Mouse (Mus musculus) right cerebral cortex, postnatal 25 days (tissue): ENCODE data around the gene Rrnad1.

Experiments
- DNase-seq: peaks from one replicate; pipeline ENCODE4 v3.0.0; 2022

Rrnad1 gene

GRCm38 (mm10) chr3:87948378-87949265 lies 18.1 kb upstream of the Rrnad1 start, which contains the start of gene Crabp2:
Gene Crabp2 (plus strand): TSS chr3:87948666.
- no peak for DNase-seq

DNA sequence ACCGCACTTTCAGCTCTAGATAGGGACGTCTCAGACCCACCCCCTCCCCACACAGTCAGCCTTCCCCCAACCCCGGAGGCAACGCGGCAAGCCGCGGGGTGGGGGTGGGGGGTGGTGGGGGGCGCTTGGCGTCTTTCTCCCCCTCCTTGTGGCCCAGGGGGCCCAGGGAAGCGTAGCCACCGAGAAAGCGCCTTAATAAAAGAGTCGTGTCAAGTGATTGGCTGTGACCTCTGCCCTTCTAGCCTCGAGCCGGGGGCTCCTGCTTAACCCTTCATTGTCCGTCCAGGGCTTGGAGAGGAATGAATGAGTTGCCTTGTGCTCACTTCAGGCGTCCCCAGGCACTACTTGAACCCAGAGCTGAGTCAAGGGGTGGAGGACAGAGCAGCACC lies 17.3 kb upstream of the Rrnad1 start:
- no peak for DNase-seq

- no peak for DNase-seq
Observed at GRCm38 (mm10) chr3:87947056-87947810, 16.7 kb upstream of the Rrnad1 start.

- no peak for DNase-seq
Observed at GRCm38 (mm10) chr3:87946541-87946860, 16.0 kb upstream of the Rrnad1 start.

DNA sequence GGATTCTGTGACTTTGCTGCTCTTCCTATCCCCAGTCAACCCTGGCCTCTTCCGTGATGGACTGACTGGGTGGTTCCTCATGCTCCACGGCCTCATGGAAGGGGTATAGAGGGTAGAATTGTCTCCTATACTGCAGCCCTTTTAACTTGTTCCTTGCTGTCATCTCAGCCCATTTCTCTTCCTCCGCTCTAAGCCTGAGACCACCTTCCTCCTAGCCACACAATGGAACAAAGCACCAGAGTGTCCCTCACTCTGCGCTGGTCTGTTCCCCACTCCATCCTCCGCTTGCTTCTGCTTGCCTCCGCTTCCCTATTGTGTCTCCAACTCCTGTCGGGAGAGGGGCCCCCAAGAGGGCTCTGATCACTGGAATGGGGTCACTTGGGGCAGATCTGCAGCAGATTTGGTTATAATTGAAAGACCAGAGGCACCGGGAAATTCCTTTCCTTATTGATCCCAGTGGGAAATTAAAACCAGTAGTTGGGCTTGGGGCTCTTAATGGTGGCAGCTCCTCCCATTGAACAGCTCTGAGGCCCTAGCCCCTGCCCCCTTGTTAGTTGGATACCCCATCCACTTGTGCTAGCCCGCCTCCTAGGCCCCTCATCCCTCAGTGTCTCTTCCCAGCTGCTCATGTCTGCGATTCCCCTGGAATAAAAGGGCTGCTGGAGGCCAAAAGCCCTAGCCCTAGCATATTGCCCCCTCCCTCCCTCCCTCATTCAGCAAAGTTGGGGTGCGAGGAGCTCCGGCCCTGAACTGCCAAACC lies 15.4 kb upstream of the Rrnad1 start:
- DNase-seq: no peak

DNA sequence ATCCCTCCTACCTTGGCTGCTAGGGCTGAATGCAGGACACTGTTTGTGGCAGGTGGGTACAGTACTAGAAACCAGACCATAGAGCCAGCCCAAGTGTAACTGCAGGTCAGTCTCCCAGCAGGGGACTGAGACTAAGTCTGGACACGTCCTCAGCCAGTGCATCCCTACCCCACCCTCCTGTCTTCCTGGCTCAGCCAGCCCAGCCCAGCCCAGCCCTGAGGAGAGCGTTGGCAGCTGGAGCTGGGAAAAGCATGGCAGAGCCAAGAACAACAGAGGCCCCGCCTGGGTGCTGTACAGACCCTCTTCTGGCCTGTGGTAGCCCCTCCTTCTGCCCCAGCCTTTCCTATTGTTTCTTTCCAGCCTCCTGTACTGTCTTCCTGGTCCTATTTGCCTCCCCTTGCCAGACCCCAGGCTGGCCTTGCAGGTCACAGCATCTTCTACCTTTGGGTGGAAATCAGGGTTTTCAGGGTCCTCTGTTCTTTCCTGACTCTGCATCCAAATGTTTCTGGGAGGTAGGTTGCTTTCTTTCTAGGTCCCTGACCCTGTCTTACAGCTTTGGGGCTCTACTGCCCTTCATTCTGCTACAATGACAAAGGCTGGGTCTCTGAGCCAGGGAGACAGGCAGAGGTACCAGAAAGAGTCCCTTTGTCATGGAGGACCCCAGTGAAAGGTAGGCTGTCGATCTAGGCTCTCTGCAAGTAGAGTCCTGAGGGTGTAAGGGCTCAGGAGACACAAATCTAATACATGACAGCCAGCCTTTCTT lies 14.5 kb upstream of the Rrnad1 start:
- DNase-seq: no peak

GRCm38 (mm10) chr3:87943586-87943985 lies 13.1 kb upstream of the Rrnad1 start:
- DNase-seq: no peak

- no peak for DNase-seq
Observed at GRCm38 (mm10) chr3:87942471-87942870, 12.0 kb upstream of the Rrnad1 start.

GRCm38 (mm10) chr3:87940611-87941010 lies 10.1 kb upstream of the Rrnad1 start:
- no peak for DNase-seq

- peak; percentile 75 for DNase-seq
Observed at GRCm38 (mm10) chr3:87935776-87936175, 5.3 kb upstream of the Rrnad1 start.

GRCm38 (mm10) chr3:87935201-87935600 lies 4.7 kb upstream of the Rrnad1 start:
- no peak for DNase-seq

DNA sequence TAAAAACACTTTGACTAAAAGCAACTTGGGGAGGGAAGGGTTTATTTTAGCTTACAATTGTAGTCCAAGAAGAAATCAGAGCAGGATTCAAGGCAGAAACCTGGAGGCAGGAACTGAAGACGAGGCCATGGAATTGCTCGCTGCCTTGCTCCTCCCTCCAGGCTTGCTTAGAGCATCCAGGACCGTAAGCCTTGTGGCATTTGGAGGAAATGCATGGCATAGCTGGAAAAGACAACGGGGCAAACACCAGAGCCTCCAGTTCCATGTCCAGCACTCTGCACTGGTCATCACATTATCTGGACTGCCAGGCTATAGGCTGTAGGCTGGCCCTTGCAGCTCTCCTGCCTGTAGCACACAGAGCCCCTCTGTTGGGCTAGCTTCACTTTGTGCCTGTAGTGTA lies 4.0 kb upstream of the Rrnad1 start:
- no peak for DNase-seq

DNA sequence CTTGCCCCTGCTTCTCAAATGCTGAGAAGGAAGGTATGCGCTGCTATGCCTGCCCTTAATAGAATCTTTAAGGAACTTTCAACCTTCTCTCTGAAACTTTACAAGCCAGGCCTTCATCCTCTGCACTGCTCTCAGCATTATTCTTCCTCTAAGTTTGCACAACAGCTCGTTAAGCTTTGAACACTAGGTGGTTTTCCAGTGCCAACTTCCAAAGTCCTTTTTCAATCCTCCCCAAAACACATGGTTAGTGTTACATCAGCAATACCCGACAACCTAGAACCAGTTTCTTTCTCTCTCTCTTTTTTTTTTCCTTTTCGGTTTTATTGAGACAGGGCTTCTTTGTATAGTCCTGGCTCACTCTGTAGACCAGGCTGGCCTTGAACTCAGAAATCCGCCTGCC lies 3.5 kb upstream of the Rrnad1 start:
- DNase-seq: no peak

DNA sequence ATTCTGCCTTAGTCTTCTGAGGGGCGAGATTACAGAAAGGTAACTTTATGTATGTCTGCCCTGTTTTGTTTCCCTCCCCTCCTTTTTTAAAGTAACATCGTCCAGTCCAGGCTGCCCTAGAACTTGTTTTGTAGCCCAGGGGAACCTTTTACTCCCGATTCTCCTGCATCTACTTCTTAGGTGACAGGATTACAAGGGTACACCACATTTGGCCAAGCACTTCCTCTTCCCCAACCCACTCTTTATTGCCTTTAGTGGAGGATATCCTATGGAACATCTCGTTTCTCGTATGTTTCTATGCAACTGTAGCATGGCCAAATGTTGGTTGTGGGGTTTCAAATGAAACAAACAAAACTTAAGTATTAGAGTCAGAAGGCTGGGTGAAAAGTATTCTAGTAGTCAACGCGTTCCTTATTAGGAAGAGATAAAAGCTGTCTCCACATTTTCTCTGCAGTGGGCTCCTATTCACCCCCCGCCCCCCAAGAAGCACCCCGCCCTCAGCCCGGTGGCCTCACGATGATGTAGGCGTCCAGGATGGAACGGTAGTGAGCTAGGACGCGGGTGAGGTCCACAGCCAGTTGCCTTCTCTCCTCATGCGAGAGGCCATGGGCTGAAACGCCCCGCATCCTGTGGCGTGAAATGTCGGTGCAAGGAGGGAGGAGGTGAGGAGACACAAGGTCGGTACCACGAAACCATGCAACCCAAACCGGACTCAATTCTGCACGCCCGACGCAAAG lies 1.0 kb downstream of the Rrnad1 start:
- DNase-seq: no peak

- no peak for DNase-seq
Observed at GRCm38 (mm10) chr3:87927452-87927851, 3.1 kb downstream of the Rrnad1 start.

- no peak for DNase-seq
Observed at GRCm38 (mm10) chr3:87924996-87925395, 5.5 kb downstream of the Rrnad1 start.

GRCm38 (mm10) chr3:87920270-87920943 lies 10.1 kb downstream of the Rrnad1 start:
- no peak for DNase-seq

DNA sequence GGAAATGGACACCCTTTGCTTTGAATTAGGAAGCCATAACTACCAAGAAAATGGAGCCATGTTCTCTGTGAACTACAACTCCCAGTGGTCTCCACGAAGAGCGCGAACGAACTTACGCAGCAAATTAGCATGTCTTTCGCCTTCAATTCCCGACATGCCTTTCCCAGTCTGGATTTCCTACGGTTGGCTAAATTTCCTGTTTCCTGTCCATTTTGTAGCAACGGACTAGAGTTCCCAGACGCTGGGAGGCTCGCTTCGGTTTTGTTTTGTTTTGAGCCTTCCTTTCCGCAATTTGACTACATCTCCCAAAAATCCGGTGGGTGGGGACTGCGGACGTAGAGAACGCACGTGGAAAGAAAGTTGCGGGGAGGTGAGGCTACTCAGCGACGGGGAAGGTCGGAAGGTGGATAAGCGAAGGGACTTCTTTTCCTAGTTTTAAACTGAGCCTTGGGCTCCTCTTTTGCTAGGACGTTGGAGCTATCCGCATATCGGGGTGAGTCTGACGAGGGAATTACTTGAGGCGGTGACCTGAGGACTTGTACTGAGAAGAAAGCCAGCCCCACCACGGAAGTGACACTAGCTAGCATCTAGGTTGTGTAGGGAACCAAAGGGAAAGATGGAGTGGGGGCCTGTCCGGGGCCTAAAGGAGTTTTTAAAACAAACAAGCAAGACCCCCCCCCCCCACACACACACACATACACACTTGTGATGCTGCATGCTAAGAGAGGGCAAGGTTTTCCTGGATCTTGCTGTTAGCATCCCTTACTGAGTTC lies 11.0 kb downstream of the Rrnad1 start, which contains the start of gene Mrpl24:
Gene Mrpl24, plus strand, starts transcription at position 171 of the 773 bp plus-strand sequence.
- peak; percentile 84 for DNase-seq

DNA sequence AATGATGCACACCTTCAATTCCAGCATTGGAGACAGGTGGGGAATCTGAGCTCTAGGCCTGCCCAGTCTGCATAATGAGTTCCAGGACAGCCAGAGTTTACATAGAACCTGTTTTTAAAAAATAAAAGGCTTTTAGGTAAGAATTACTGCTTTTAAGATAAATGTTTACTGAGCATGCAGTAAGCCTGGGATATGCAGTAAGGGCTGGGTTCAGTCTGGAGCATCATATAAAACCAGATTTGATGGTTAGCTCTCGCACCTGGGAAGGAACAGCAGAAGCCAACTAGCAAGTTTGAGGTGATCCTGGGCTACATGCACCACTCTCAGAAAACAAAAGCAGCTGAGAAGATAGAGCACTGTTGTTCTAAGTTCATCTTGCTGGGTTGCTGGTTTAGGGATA lies 12.0 kb downstream of the Rrnad1 start:
- DNase-seq: no peak

GRCm38 (mm10) chr3:87916990-87917389 lies 13.5 kb downstream of the Rrnad1 start:
- DNase-seq: no peak
